Comparison of ENCODE assay signal across 14 mouse cellular contexts in the genomic region with DNA sequence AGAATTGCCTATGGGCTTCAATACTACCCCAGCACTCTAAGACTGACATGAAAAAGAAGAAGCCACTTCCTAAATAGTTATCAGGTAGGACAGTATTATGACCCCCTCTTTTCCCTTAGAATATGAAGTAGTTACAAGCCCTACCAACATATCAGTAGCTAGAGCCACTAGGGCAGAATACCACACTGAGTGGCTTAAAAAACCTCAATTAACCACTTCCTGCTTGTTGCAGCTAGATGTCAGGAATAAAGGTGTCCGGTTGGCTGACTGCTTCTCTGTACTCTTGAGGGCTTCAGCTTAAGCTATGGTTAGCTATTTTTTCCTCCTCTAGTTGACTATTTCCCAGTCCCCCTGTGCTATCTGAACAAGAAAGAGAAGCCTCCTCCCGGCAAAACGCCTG.
"Had no signal": no experiment of that assay in that cellular context is flagged by ENCODE, and none has a peak within 500 bp of the region (broad histone marks: within the 10 kb centered on the region; RNA-seq: fewer than 3 reads in every experiment).

No protein-coding gene starts in this region.

- DNase-seq: lung, adult 18-20 months; lung, embryonic 14.5 days; lung, postnatal 10 days; lung, postnatal 4 days; retina, postnatal 1 day; right cerebral cortex, adult 18-20 months; right cerebral cortex, postnatal 25 days; right cerebral cortex, postnatal 4 days; spleen, adult 18-20 months; thymus, adult 18-20 months; thymus, postnatal 14 days; thymus, postnatal 36 days had no signal

- ATAC-seq: midbrain, embryonic 13.5 days; midbrain, embryonic 15.5 days had no signal
